Comparison of ENCODE assay signal across 8 mouse cellular contexts in genomic region chr8:110672133-110672532, GRCm38 (mm10). TPM values are rescaled to one million over a fixed set of nuclear protein-coding genes. Genes with fewer than 3 reads are reported as not detected.
DNase-seq lines count a peak whose midpoint lies in the region; ATAC-seq and TF ChIP-seq lines count a peak whose summit lies in the region.

No protein-coding gene starts in this region.

- ATAC-seq in heart, embryonic 15.5 days (replicated peaks; ENCODE audit: insufficient number of reproducible peaks, insufficient read depth, low FRiP score, low read depth) = no peak

- intact Hi-C loops in left cerebral cortex, adult 2 months (cut with DNase I) = no loop called here
- intact Hi-C loops in left cerebral cortex, postnatal 36 days (cut with DNase I) = no loop called here

- no peak overlapping the region for H3K4me3 ChIP-seq in left cerebral cortex, adult 2 months
- no peak overlapping the region for H3K4me3 ChIP-seq in heart, embryonic 15.5 days

- WGBS in heart, embryonic 15.5 days = 78% methylated on average over 2 of the region's 2 CpGs

- H3K36me3 ChIP-seq in heart, embryonic 15.5 days = no peaks in the 10 kb centered on the region

- no peak overlapping the region for H3K4me2 ChIP-seq in heart, embryonic 15.5 days

- H3K9ac ChIP-seq in heart, embryonic 15.5 days = no peak overlapping the region

- DNase-seq in left cerebral cortex, adult 2 months (ENCODE audit: extremely low spot score in 1 of 2, low spot score in 2 of 2) = no peak
- DNase-seq in left cerebral cortex, postnatal 36 days (ENCODE audit: low spot score in 2 of 2) = no peak
- peak; percentile 49 for DNase-seq in kidney, postnatal 10 days
- DNase-seq in lung, postnatal 25 days (ENCODE audit: low spot score) = peak; percentile 69
- DNase-seq in left cerebral cortex, adult 9 months (ENCODE audit: low spot score in 2 of 2) = no peak
- no peak for DNase-seq in retina, embryonic 14.5 days (ENCODE audit: low spot score)
- no peak for DNase-seq in urinary bladder, adult 18-20 months (ENCODE audit: low spot score in 2 of 2)

- H3K4me1 ChIP-seq in heart, embryonic 15.5 days (replicated peaks) = peaks cover 52% of the 10 kb centered on the region

- TF ChIP-seq CTCF in left cerebral cortex, adult 2 months (IDR thresholded peaks at IDR 0.05) = no peak

- no peaks in the 10 kb centered on the region for H3K27me3 ChIP-seq in heart, embryonic 15.5 days

- H3K9me3 ChIP-seq in heart, embryonic 15.5 days (replicated peaks) = no peaks in the 10 kb centered on the region

- 0 out of 2 replicates have a peak overlapping the region, but pooled peaks have one; percentile 7 for H3K27ac ChIP-seq in left cerebral cortex, adult 2 months
- peak overlapping the region; percentile 74 for H3K27ac ChIP-seq in heart, embryonic 15.5 days

RNA-seq across cellular contexts. Expression of gene Mtss1l, which starts 49.1 kb away (rescaled TPM):
- total RNA-seq in left cerebral cortex, adult 2 months (2021) = 100 to 1,000 TPM; 207 to 234 TPM
- 100 to 1,000 TPM; 196 to 205 TPM for total RNA-seq in left cerebral cortex, postnatal 36 days (2021)
- polyA plus RNA-seq in heart, embryonic 15.5 days (2015; fragmentation: Nextera tagmentation; extraction: Ambion mirVana) = 10.1 and 15.7 TPM in 2 replicates

RNA-seq across cellular contexts. Expression of gene Vac14, which starts 53.7 kb away (rescaled TPM):
- 10 to 100 TPM; 25.4 to 26.1 TPM for total RNA-seq in left cerebral cortex, adult 2 months (2021)
- 10 to 100 TPM; 23.6 to 24.1 TPM for total RNA-seq in left cerebral cortex, postnatal 36 days (2021)
- polyA plus RNA-seq in heart, embryonic 15.5 days (2015; fragmentation: Nextera tagmentation; extraction: Ambion mirVana) = 12.6 and 17.5 TPM in 2 replicates

Comparison
In these comparisons a context has a peak if more than half of its experiments do, and no peak if none do; other contexts are left out.
1. DNase-seq: peak in kidney, postnatal 10 days (single experiment) and lung, postnatal 25 days (single experiment); none in left cerebral cortex, adult 2 months (0 of 2), left cerebral cortex, postnatal 36 days (0 of 2), left cerebral cortex, adult 9 months (0 of 2), retina, embryonic 14.5 days (single experiment) and urinary bladder, adult 18-20 months (0 of 2).